Mouse (Mus musculus) intestine, embryonic 14.5 days (tissue): Measurements from ENCODE around the gene Vcp. TPM values are rescaled to one million over a fixed set of nuclear protein-coding genes. Genes with fewer than 3 reads are reported as not detected.
A peak's percentile ranks its signal among the peaks of the same experiment; 100 is the strongest.

ENCODE experiments used
- ATAC-seq: fragments of 200-750 bp; cut with Nextera tagmentation; replicated peaks from 2 replicates; pipeline ENCODE4 v1.8.0; 2017; ENCODE audit warnings: low read depth, moderate number of reproducible peaks, moderate TSS enrichment, moderate library complexity; ENCODE audit not compliant: low FRiP score, low TSS enrichment
- DNase-seq: peaks from one replicate; pipeline ENCODE4 v3.0.0-alpha.2; 2018; ENCODE audit warnings: low spot score
- H3K27ac ChIP-seq: fragments of 300-500 bp; sonication (generic); 2 replicates; pipeline ENCODE4 v1.5.1; 2014; ENCODE audit warnings: low read depth, mild to moderate bottlenecking, control low read depth
- H3K27me3 ChIP-seq: fragments of 300-500 bp; sonication (generic); replicated peaks from 2 replicates; pipeline ENCODE4 v1.6.1; 2014; ENCODE audit warnings: low read length, control low read depth; ENCODE audit not compliant: control insufficient read depth, insufficient read depth
- H3K36me3 ChIP-seq: fragments of 300-500 bp; sonication (generic); 2 replicates; pipeline ENCODE4 v1.6.1; 2014; ENCODE audit warnings: low read length, control low read depth; ENCODE audit not compliant: control insufficient read depth, insufficient read depth
- H3K4me1 ChIP-seq: fragments of 300-500 bp; sonication (generic); replicated peaks from 2 replicates; pipeline ENCODE4 v1.6.1; 2014; ENCODE audit warnings: low read length, control low read depth, mixed read lengths; ENCODE audit not compliant: control insufficient read depth, insufficient read depth
- H3K4me2 ChIP-seq: fragments of 300-500 bp; sonication (generic); 2 replicates; pipeline ENCODE4 v1.6.1; 2014; ENCODE audit warnings: low read length
- H3K4me3 ChIP-seq: fragments of 300-500 bp; sonication (generic); 2 replicates; pipeline ENCODE4 v1.5.1; 2014; ENCODE audit warnings: low read depth, low read length, control low read depth, mixed read lengths
- H3K9ac ChIP-seq: fragments of 300-500 bp; sonication (generic); 2 replicates; pipeline ENCODE4 v1.6.1; 2014; ENCODE audit warnings: mild to moderate bottlenecking, low read length
- H3K9me3 ChIP-seq: fragments of 300-500 bp; sonication (generic); 2 replicates; pipeline ENCODE4 v1.6.1; 2016; ENCODE audit warnings: low read length, control low read depth; ENCODE audit not compliant: control insufficient read depth
- WGBS: fragments of 180-500 bp; shearing (Covaris S2); extraction: QIAGEN DNeasy Blood & Tissue Kit; methylation state at CpG from one replicate; pipeline ENCODE4 v1.1.7; 2014; 5-methylcytosine and 5-hydroxymethylcytosine counted together
- polyA plus RNA-seq: library from polyadenylated mRNA; unstranded; fragments of >200 nt; fragmentation: Nextera tagmentation; extraction: Ambion mirVana; gene quantifications from 2 replicates; pipeline ENCODE4 v1.2.1, GENCODE M21; 2014

The Vcp gene
- polyA plus RNA-seq, 1 experiment from 2014 or later = 481 TPM

- WGBS = 7% methylated on average over 22 of the region's 22 CpGs
- peak; percentile 74 for DNase-seq
Measured at GRCm38 (mm10) chr4:42933630-42934029, 66.7 kb downstream of the Vcp start.

GRCm38 (mm10) chr4:42932229-42932969, 67.9 kb downstream of the Vcp start:
- 67% methylated on average over 8 of the region's 8 CpGs for WGBS
- Histone ChIP-seq H3K4me2 (no peak overlapping the region), H3K27me3 (peaks cover 8% of the 10 kb centered on the region; the same call in 1 of the 2 replicates), H3K9ac (no peak overlapping the region), H3K27ac (no peak overlapping the region), H3K9me3 (no peaks in the 10 kb centered on the region), H3K36me3 (no peaks in the 10 kb centered on the region), H3K4me3 (no peak overlapping the region), H3K4me1 (0 out of 2 replicates have a peak, but pooled peaks cover 6% of the 10 kb centered on the region)
- peak; percentile 36 for DNase-seq
- ATAC-seq = no peak

More at GRCm38 (mm10) chr4:42933630-42934029, 66.7 kb downstream of the Vcp start:
- Histone ChIP-seq H3K4me3 (no peak overlapping the region), H3K27ac (no peak overlapping the region), H3K4me2 (peak overlapping the region; percentile 40), H3K9me3 (no peaks in the 10 kb centered on the region), H3K36me3 (no peaks in the 10 kb centered on the region), H3K27me3 (peaks cover 17% of the 10 kb centered on the region), H3K9ac (no peak overlapping the region), H3K4me1 (0 out of 2 replicates have a peak, but pooled peaks cover 6% of the 10 kb centered on the region)
- ATAC-seq = peak; percentile 75; the same call in 1 of the 2 replicates

Other genes starting within 250 kb of the Vcp start
- gene Ccl19, start 243.9 kb downstream of the Vcp start, polyA plus RNA-seq = not detected in 2 replicates
- 42.6 and 61.4 TPM in 2 replicates for gene Ccl21a, start 226.5 kb downstream of the Vcp start, polyA plus RNA-seq
- not detected in 2 replicates for gene Fam205a1, start 146.6 kb downstream of the Vcp start, polyA plus RNA-seq
- gene Gm12394, start 143.7 kb downstream of the Vcp start, polyA plus RNA-seq = 0.14 TPM in 1 of 2 replicates, not detected in the other
- 0.43 and 0.81 TPM in 2 replicates for gene Fam205c, start 126.3 kb downstream of the Vcp start, polyA plus RNA-seq
- 1.6 and 1.9 TPM in 2 replicates for gene Phf24, start 83.8 kb downstream of the Vcp start, polyA plus RNA-seq
- 7.3 and 7.4 TPM in 2 replicates for gene Dnajb5, start 50.7 kb downstream of the Vcp start, polyA plus RNA-seq
- gene 1700022I11Rik, start 30.9 kb downstream of the Vcp start, polyA plus RNA-seq = 0.44 and 0.97 TPM in 2 replicates
- gene Fancg, start 10.0 kb upstream of the Vcp start, polyA plus RNA-seq = 16.6 and 17.8 TPM in 2 replicates
- gene Pigo, start 25.3 kb upstream of the Vcp start, polyA plus RNA-seq = 21.7 and 22.6 TPM in 2 replicates
- gene Stoml2, start 31.2 kb upstream of the Vcp start, polyA plus RNA-seq = 332 and 361 TPM in 2 replicates
- gene Fam214b, start 45.7 kb upstream of the Vcp start, polyA plus RNA-seq = 5.1 and 7.1 TPM in 2 replicates
- 10.0 and 10.2 TPM in 2 replicates for gene Unc13b, start 58.4 kb upstream of the Vcp start, polyA plus RNA-seq